Mouse (Mus musculus) left cerebral cortex, adult 8-10 months (tissue): Measurements from ENCODE around the gene Ubap2l. TPM values are rescaled to one million over a fixed set of nuclear protein-coding genes. Genes with fewer than 3 reads are reported as not detected.

Source experiments
- DNase-seq, 2 experiments: peaks; one replicate each; pipeline ENCODE4 v3.0.0; 2022; ENCODE audit warnings: low spot score in 2 of 2
- total RNA-seq, 4 experiments: library from RNA; stranded (reverse); gene quantifications; 2 replicates each; pipeline ENCODE4 v1.2.4; 2022

The Ubap2l gene
- 100 to 1,000 TPM; 162 to 181 (median 175) TPM for total RNA-seq

DNA sequence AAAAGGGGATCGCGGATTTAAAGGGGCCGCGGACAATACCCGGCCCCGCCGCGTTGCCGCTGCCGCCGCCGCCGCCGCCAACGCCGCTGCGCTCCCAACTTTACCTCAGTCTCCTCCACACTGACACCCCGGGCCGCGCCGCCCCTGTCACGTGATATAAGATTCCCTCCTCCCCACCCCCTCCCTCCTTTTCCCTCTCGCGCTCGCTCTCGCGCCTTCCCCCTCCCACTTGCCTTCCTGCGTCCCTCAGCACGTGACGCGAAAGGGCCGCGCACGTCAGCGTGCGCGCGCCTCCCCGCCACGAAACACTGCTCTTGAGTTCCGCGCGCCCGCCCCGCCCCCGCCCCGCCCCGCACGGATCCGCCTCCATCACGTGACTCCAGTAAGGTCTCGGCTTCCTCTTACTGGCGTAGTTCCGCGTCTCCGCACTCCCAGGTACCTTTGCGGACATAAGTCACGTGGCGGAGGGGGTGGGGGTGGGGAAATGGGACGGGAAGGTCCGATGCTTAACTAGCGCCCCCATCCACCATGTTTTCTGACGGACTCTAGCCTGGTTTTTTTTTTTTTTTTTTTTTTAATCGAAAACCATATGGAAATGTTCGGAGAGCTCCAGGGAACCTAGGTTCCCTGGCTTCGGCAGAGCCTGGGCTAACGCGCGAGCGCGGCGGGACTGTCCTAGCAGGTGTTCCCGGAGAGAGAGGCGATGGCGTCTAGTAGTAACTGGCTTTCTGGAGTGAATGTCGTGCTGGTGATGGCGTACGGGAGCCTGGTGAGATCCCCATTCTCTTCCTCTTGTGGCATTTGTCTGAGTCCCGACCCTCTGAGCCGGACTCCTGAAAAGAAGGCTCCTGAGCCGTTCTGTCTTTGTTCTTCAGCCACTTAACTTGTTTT lies at the start of gene Ubap2l:
Gene Ubap2l, minus strand, starts transcription at position 278 of the 891 bp plus-strand sequence.
- DNase-seq: peak; percentile 76 to 96

GRCm38 (mm10) chr3:90101673-90102072 lies 49.2 kb upstream of the Ubap2l start:
- no peak for DNase-seq

DNA sequence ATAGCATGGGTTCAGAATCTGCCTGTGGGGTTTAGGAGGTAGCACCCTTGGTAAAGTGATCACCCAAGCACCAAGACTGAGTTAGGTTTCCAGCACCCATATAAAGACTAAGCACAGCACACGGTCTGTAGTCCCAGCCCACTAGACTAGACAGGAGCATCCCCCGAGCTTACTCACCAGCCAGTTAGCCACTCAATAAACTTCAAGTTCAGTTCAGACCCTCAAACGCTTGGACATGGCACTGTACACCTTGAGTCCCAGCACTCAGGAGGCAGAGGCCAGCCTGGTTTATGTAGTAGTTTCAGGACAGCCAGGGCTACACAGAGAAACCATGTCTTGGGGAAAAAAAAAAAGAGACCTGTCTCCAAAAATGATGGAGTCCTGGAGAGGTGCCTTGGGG lies 48.6 kb upstream of the Ubap2l start:
- DNase-seq: no peak

DNA sequence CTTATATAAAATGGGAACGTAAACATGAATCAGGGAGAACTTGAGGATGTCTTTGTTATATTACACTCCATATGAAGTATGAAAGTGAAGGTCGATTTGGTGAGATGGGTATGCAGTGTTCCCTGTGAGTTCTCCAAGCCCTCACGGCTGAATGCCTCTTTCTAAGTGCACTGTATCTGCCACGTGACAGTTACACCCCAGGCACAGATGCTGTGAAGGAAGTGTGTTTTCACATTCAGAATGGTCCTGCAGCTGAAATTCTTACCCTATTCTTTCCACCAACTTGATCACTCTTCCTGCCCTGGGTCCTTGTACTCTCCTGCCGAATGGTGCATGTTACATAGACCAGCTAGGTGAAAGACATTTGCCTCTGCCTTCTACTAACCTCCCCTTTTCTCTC lies 45.5 kb upstream of the Ubap2l start:
- DNase-seq: no peak

DNA sequence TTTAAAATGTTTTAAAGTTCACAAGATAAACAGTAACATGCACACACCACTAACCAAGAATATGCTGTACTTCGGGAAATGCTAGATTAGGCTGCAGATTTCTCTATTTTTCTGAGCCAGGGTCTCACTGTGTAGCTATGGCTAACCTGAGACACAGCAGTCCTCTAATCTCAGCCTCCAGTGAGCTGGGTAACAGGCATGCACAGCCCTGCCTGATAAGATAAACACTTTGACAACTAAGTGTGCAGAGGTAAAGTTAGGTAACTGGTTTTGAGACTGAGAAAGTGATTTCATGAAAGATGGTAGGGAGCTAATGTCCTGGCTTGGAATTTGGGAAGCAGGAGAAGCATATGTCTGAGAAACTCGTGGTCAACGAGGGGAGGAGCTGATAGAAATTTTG lies 42.0 kb upstream of the Ubap2l start:
- no peak for DNase-seq

GRCm38 (mm10) chr3:90090892-90091291 lies 38.5 kb upstream of the Ubap2l start:
- DNase-seq: no peak

- no peak for DNase-seq
These were observed 36.2 kb upstream of the Ubap2l start for GRCm38 (mm10) chr3:90088617-90089016.

DNA sequence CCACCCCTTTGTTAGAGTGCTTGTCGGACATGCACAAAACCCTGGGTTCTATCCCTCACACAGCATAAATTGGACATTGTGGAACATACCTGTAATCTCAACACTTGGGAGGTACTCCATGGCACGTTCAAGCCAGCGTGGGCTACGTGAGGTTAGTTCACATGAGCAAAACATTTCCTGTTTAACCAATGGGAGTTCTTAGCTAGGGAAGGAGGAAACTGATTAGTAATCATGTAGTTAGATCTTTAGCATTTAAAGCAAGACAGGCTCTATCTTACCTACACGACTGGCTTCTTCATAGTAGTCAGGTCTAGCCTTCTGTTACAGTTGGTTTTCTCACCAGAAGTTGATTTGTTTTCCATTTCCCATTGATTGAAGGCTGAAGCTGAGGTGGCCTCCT lies 33.6 kb upstream of the Ubap2l start:
- no peak for DNase-seq

- DNase-seq: no peak
These were observed 32.9 kb upstream of the Ubap2l start for GRCm38 (mm10) chr3:90085281-90085680.

DNA sequence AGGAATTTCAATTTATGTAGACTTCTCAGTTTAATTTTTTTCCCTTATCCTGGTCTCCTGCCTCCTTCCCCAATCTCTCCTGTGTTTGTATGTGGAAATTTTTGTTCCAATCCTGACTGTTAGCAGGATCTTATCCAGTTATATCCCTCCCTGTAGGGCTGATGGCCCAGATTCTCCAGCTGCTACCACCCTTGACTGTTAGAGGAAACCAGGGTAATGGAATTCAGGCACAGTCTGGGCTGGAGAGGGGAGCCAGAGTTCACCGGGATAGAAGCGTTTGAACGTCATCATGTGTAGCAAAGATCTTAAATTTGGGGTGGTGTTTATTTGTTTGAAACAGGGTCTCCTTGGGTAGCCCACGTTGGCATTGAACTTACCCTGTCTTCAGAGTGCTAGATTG lies 32.4 kb upstream of the Ubap2l start:
- DNase-seq: no peak

DNA sequence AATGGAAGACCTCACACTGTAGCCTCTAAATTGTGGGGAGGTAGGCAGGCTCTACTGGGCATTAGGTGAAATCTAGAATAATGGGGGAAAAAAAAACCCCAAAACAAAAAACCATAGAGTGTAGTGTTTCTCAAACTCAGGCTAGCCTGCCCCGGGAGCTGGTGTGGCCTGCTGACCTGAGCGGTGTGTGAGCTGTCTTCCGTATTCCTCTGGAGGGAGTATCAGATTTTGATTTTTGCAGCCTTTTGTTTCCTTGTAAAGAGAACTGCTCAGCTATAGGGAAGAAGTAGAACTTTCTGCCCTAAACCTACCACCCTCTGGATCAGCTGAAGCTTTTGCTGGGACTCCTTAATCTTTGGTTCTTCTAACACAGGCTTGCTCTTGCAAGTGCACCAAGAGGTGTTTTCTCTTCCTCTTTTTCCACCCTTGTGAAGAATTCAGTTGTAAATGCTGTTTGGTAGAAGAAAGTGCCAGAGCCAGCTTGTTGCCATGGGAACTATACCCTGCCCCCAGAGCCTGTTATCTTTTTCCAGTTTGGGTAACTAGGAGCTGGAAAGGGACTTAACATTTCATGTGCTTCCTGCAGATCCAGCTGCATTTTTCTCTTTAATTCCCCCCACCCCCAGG lies 31.4 kb upstream of the Ubap2l start:
- peak in 1 of 2 experiments; percentile 69 for DNase-seq

- DNase-seq: peak in 1 of 2 experiments; percentile 35
These were observed 30.6 kb upstream of the Ubap2l start for GRCm38 (mm10) chr3:90083034-90083433.

DNA sequence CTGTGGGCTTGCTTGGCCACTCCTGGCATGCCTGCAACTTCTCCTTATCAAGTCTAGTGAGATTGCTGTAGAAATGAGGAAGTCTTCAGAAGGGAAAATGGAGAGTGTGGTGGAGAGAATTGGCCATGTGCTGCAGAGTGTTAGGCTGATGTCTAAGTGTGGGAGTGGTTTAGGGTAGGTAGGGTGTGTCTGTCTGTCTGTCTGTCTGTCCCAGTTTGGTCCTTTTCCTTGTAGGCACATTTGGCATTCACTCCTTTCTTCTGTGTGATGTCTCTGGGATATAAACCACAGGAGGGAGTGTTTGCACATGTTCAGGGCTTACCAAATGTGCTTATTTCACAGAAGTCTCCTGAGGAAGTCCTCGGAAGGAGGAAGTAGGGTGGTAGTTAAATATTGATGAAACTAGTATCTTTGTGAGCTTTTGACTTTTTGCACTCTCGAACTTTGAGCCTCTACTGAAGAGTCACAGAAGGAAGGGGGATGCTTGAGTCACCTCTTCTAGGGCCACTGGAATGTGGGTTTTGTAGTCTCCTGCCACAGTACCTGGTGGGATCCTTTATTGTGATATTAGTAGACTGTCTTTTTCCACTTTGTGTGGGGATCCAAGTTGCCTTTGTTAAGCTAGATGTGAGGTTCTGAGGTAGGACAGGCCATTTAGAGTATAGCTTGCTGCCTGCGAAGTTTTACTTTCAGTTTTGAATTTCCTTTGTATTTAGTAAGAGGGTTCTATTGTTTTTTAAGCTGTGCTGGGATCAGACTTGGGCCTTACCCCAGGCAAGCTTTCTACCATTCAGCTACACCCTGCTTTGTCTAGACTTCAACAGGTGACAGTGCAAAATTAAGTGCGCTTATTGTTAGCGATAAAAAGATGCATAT lies 29.2 kb upstream of the Ubap2l start:
- no peak for DNase-seq

DNA sequence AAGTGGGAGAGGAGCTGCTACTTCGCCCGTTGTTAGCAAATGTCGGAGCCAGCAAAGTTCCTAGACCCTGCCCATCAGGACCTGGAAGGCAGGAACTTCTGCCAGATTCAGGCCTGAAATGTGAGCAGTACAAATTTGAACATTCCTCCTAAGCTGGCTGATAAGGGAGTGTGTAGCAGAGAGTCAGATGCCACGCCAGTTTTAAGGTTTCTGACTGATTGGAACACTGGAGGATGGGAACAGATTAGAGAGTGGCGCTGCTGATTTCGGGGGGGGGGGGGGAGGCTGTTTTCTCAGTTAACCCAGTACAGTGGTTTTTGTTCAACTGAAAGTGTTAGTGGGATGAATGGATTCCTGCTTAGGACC lies 28.1 kb upstream of the Ubap2l start:
- no peak for DNase-seq

GRCm38 (mm10) chr3:90079763-90080497 lies 27.5 kb upstream of the Ubap2l start:
- peak in 1 of 2 experiments; percentile 51 for DNase-seq

GRCm38 (mm10) chr3:90079133-90079762 lies 26.8 kb upstream of the Ubap2l start:
- peak; percentile 86 to 91 for DNase-seq

GRCm38 (mm10) chr3:90078224-90078623 lies 25.8 kb upstream of the Ubap2l start:
- no peak for DNase-seq

- DNase-seq: peak; percentile 65 to 69
These were observed 24.7 kb upstream of the Ubap2l start for GRCm38 (mm10) chr3:90076921-90077716.

- no peak for DNase-seq
These were observed 19.9 kb upstream of the Ubap2l start, which contains the start of gene Tpm3 for GRCm38 (mm10) chr3:90072294-90072693. Gene Tpm3, plus strand, starts transcription at chr3:90072649.

- DNase-seq: no peak
These were observed 17.3 kb upstream of the Ubap2l start for GRCm38 (mm10) chr3:90069688-90070087.
